Mouse (Mus musculus): ENCODE measurements around the gene Hoxc6.
A peak's percentile ranks its signal among the peaks of the same experiment; 100 is the strongest.

The Hoxc6 gene

DNA sequence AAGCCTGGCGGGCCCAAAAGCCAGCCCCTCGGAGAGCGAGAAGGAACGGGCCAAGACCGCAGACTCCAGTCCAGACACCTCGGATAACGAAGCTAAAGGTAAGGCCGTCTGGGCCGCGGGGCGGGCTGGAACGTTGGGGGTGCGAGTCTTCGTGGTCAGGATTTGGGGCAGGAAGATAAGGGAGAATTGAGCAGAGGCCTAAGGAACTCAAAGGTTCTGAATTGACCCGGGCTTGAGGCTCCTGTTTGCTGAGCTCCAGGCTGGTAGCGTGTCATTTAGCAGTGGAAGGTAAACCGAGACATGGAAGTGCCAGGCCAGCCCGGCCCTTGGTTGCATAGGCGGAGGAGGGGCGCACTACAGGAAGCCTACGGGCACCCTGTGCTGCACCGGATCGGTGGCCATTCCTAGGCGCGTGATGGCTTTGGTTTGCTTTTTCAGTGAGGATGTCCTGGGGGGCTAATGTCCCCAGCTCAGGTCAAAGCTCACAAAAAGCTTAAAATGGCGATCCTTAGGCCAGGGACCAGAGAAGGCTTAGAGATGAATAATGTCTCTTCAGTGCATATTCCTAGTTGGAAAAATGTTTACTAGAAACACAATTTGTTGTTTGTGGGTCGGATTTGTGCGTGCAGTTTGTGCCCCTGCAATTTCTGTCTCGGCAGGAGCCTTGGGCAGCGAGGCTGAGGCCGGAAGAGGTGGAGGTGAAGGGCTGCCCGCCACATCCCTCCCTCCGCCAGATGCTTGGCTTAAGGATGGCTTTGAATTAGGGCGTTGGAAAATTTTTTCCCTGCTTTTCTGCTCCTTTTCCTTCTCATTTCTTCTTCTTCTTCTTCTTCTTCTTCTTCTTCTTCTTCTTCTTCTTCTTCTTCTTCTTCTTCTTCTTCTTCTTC, 30.3 kb upstream of the Hoxc6 start:
- peak; percentile 54 for DNase-seq (ENCODE audit: low read depth, low spot score)

DNA sequence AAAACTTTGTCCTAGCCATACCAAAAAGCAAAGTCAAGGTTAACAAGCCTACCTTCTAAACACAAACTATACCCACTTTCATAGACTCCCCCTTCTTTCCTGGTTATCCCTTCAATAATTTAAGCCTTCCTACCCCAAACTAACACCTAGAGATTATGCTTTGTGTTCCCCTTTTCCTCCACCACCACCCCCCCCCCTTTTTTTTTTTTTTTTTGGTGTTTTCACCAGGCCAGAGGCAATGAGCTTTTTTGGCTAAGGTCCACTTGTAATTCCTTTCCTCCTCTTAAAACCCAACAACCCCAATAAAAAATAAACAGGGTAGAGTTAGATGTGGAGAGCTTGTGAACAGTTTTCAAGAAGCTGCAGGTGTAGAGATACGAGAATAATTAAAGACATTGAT, 28.8 kb upstream of the Hoxc6 start:
- DNase-seq (ENCODE audit: low read depth, low spot score) = no peak

- no peak for DNase-seq (ENCODE audit: low read depth, low spot score)
These were observed 27.3 kb upstream of the Hoxc6 start for GRCm38 (mm10) chr15:102970740-102971139.

GRCm38 (mm10) chr15:102972254-102972653, 25.8 kb upstream of the Hoxc6 start:
- no peak for DNase-seq (ENCODE audit: low read depth, low spot score)

DNA sequence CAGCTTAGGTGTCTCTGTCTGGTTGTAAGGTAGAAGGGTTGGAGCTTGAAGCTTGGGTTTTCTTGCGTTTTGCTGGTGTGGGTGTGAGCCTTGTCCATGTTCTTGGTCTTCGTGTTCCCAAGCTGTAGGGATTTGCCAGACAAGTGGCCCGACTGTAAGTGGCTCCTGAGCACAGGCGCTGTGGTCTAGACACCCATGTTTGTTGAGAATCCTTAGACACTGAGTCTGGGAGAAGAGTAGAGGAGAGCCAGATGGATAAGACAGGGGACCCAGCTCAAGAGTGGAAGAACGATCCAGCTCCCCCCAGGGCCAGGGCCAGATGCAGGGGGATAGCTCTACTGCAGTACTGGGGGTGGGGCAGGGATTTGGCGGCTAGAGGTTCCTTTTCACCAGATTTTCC, 25.3 kb upstream of the Hoxc6 start:
- no peak for DNase-seq (ENCODE audit: low read depth, low spot score)

DNA sequence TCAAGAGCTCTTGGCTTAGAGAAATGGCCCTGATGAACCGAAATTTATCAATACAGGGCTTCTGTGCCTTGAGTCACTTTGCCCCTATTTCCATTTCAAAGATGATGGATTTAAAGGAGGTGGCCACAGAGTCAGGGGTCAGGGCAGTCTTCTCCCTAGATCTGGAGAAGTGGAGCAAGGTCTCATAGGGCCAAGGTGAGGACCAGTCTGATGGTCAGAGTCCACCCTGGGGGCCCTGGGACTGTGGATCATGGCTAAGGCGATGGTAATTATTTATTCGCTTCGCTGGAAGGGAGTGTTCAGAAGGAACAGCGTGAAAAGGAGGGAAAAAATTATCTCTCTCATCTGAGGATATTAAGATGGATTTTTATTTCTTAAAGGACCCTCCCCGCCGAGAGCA, 23.0 kb upstream of the Hoxc6 start:
- no peak for DNase-seq (ENCODE audit: low read depth, low spot score)

DNA sequence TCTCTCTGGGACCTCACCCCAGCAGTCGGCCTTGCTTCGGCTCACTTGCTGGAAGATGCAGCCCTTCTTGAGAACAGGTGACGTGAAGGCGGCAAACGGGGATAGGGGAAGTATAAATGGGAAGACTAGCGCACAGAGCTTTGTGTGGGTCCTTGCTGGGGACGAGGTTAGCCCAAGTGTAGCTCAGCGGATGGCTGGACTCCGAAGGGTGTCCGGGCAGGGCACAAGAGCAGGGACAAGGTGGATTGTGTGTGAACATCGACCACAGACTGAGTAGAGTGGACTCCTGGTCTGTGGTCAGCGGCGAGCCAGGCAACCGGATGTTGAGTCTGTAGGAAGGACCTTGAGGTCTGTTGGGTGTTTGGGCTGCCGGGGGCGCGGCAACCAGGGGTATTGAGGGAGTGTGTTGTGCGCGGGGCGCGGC, 22.4 kb upstream of the Hoxc6 start:
- peak; percentile 63 for DNase-seq (ENCODE audit: low read depth, low spot score)

GRCm38 (mm10) chr15:102976171-102976570, 21.9 kb upstream of the Hoxc6 start, which contains the start of gene Hoxc9:
Hoxc9 (plus strand) TSS chr15:102976439.
- peak; percentile 54 for DNase-seq (ENCODE audit: low read depth, low spot score)

GRCm38 (mm10) chr15:102976631-102977422, 21.2 kb upstream of the Hoxc6 start:
- peak; percentile 72 for DNase-seq (ENCODE audit: low read depth, low spot score)

GRCm38 (mm10) chr15:102977423-102977974, 20.6 kb upstream of the Hoxc6 start:
- no peak for DNase-seq (ENCODE audit: low read depth, low spot score)

DNA sequence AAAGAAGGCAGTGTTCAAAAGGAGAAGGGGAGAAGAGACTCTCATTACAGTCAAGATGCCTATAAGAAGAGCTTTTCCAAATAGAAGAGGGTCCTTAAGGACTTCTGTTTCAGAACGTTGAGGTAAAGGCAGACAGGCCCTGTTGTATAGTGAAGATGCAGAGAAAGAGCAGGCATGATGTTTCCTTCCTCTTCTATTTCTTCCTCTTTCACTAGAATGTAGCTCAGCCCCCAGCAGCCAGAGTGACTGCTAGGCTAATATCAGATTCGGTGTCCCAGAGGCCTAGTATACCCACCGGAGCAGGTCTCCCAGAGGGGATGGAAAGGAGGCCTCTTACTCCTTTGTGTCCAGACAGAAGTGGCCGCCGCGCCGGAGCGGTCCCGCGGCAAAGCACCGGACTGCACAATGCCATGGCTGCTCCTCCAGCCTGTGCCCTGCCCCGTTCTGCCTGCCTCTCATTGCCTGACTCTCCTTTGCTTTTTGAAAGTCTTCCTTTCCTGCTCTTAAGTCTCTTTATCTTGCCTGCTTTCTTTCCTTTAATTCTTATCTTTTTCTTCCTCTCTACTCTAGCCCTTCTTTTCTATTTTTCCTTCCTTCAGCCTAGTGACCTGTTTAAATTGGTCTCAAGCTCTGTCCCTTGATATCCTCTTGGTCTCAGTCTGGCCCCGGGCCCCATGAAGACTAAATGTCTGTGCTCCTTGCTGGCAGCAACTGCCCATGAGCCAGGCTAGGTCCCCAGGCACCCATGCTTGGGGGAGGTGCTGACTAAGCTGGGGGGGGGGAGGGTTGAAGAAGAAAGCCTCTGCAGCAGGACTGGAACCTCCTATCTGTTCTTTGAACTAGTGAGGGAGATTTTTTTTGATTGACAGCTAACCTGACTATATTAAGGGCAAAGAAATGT, 19.2 kb upstream of the Hoxc6 start:
- DNase-seq (ENCODE audit: low read depth, low spot score) = no peak

DNA sequence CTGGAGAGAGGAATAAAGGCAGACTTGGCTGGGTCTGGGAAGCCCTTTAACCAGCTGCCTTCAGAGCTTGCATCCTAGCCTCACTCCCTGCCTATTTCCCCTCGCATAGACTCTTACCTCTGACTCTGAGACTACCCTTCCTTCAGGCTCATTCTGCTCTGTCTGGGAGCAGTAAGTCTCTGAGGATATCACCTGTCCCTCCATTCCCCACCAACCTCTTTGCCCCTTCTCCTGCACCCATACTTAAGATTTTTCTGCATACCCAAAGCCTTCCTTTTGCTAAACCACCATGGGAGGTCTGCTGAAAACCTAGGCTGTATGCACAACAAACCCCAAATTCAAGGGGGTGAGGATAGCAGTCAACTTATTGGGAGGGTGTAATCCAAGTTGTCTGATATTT, 18.1 kb upstream of the Hoxc6 start:
- DNase-seq (ENCODE audit: low read depth, low spot score) = no peak

GRCm38 (mm10) chr15:102980352-102980751, 17.7 kb upstream of the Hoxc6 start:
- no peak for DNase-seq (ENCODE audit: low read depth, low spot score)

- peak; percentile 53 for DNase-seq (ENCODE audit: low read depth, low spot score)
These were observed 17.1 kb upstream of the Hoxc6 start for GRCm38 (mm10) chr15:102980912-102981311.

DNA sequence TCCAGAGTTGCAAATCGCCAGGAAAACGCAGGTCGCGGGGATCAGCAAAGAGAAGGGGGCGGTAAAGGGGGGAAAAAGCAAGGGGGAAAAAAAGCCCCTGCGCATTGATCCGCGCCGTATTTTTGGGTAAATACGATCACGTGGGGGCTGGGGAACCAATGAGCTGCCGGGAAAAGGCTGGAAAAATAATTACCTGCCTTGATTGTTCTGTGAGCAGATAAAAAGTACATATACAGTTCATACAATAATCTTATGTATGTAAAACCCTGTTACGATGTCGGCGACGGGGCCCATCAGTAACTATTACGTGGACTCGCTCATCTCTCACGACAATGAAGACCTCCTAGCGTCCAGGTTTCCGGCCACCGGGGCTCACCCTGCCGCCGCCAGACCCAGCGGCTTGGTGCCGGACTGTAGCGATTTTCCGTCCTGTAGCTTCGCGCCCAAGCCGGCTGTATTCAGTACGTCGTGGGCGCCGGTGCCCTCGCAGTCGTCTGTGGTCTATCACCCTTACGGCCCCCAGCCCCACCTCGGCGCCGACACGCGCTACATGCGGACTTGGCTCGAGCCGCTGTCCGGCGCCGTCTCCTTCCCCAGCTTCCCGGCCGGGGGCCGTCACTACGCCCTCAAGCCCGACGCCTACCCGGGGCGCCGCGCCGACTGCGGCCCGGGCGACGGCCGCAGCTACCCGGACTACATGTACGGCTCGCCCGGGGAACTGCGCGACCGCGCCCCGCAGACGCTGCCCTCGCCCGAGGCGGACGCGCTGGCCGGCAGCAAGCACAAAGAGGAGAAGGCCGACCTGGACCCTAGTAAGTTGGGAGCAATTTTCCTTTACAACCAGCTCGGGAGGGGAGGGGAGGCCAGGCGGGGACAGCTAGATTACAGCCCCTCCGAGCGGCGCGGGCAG, 16.4 kb upstream of the Hoxc6 start:
- DNase-seq (ENCODE audit: low read depth, low spot score) = peak; percentile 85

DNA sequence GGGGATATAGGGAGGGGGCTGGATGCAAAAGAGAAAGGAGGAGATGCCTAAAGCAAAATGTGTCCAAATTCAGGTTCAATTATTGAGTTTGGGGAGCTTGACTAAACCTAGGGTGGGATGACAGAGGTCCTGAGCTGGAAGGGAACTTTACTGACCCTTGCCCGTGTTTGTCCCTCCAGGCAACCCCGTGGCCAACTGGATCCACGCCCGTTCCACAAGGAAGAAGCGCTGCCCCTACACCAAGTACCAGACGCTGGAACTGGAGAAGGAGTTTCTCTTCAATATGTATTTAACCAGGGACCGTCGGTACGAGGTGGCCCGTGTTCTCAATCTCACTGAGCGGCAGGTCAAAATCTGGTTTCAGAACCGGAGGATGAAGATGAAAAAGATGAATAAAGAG, 14.3 kb upstream of the Hoxc6 start:
- DNase-seq (ENCODE audit: low read depth, low spot score) = no peak

- no peak for DNase-seq (ENCODE audit: low read depth, low spot score)
These were observed 13.5 kb upstream of the Hoxc6 start for GRCm38 (mm10) chr15:102984521-102984920.

DNA sequence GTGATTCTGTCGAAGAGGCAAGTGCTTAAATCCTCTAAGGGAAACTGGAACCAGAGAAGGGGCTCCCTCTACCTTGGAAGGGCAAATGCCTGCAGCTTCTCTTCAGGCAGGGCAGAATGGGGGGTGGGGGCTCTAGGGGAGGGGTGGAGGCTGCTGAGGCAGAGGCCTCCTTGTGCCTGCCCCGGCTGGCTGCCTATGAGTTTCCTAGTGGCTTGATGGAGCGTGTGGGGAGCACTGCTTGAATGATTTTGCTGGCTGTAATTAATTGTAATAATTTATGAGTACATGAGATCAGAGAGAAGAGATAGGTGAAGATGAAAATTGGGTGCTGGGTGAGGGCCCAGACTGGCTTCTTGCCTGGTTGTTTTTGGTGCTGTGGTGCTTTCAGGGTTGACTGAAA, 13.1 kb upstream of the Hoxc6 start:
- no peak for DNase-seq (ENCODE audit: low read depth, low spot score)

- peak; percentile 93 for DNase-seq (ENCODE audit: low read depth, low spot score)
These were observed 10.8 kb upstream of the Hoxc6 start for GRCm38 (mm10) chr15:102987124-102987833.

DNA sequence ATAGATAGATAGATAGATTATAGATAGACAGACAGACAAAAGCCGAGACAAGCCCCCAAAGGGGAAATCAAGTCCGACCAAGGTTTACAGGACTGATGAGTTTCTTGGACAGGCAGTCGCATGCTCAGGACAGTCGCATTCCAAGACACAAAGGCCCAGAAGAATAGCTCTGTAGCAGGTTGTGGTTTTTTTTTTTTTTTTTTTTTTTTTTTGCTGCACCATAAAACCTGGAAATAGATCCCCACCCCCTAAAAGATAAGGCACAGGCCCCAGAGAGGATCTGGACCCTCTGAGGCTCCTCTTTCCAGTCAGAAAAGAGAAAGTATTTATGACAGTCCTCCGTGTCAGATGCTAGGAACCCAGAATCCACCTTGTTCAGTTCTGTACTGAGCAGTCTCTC, 10.0 kb upstream of the Hoxc6 start:
- no peak for DNase-seq (ENCODE audit: low read depth, low spot score)

Data from ZHBTc4 (cell line).